Mouse (Mus musculus) forebrain, postnatal 0 days (tissue): ENCODE results near the gene Ttc30a1. TPM values are rescaled to one million over a fixed set of nuclear protein-coding genes. Genes with fewer than 3 reads are reported as not detected.

Experiments used
- ATAC-seq: fragments of 200-750 bp; cut with Nextera tagmentation; 2 replicates; pipeline ENCODE4 v1.8.0; 2017; ENCODE audit warnings: mild to moderate bottlenecking, moderate library complexity
- DNase-seq: peaks from one replicate; pipeline ENCODE4 v3.0.0-alpha.2; 2015
- H3K27ac ChIP-seq: fragments of 300-500 bp; sonication (generic); 2 replicates; pipeline ENCODE4 v1.5.1; 2014; ENCODE audit warnings: low read depth, mild to moderate bottlenecking, antibody characterized with exemption, low read length, moderate library complexity, mixed read lengths
- H3K27me3 ChIP-seq: fragments of 300-500 bp; sonication (generic); 2 replicates; pipeline ENCODE4 v1.6.1; 2014; ENCODE audit warnings: mild to moderate bottlenecking, low read length, mixed read lengths; ENCODE audit not compliant: insufficient read depth
- H3K36me3 ChIP-seq: fragments of 300-500 bp; sonication (generic); 2 replicates; pipeline ENCODE4 v1.6.1; 2014; ENCODE audit warnings: mild to moderate bottlenecking, moderate library complexity; ENCODE audit not compliant: insufficient read depth
- H3K4me1 ChIP-seq: fragments of 300-500 bp; sonication (generic); 2 replicates; pipeline ENCODE4 v1.6.1; 2014; ENCODE audit warnings: antibody characterized with exemption; ENCODE audit not compliant: insufficient read depth
- H3K4me2 ChIP-seq: fragments of 300-500 bp; sonication (generic); 2 replicates; pipeline ENCODE4 v1.6.1; 2014; ENCODE audit warnings: low read depth, mild to moderate bottlenecking, moderate library complexity
- H3K4me3 ChIP-seq: fragments of 300-500 bp; sonication (generic); 2 replicates; pipeline ENCODE4 v1.5.1; 2014; ENCODE audit warnings: low read depth, low read length, mixed read lengths
- H3K9ac ChIP-seq: fragments of 300-500 bp; sonication (generic); 2 replicates; pipeline ENCODE4 v1.6.1; 2014; ENCODE audit warnings: mild to moderate bottlenecking
- H3K9me3 ChIP-seq: fragments of 300-500 bp; sonication (generic); 2 replicates; pipeline ENCODE4 v1.6.1; 2016; ENCODE audit warnings: low read length
- CTCF ChIP-seq: sonication (generic); IDR thresholded peaks from 2 replicates; pipeline ENCODE4 v1.5.1; 2016; ENCODE audit warnings: antibody characterized with exemption, control low read depth, low read depth
- WGBS: fragments of 180-500 bp; shearing (Covaris S2); extraction: QIAGEN DNeasy Blood & Tissue Kit; methylation state at CpG from one replicate; pipeline ENCODE4 v1.1.7; 2014; 5-methylcytosine and 5-hydroxymethylcytosine counted together
- polyA plus RNA-seq: library from polyadenylated mRNA; unstranded; fragments of >200 nt; fragmentation: Nextera tagmentation; extraction: Ambion mirVana; gene quantifications from 2 replicates; pipeline ENCODE4 v1.2.1, GENCODE M21; 2015
- total RNA-seq: library from RNA; depleted of rRNA; stranded (reverse); fragments of >200 nt; gene quantifications from 2 replicates; pipeline ENCODE4 v1.2.3, GENCODE M21; 2014; rRNA removed

The Ttc30a1 gene
- total and polyA plus RNA-seq, 2 experiments from 2014 or later, result 4.8 to 10.9 TPM

- DNase-seq, result no peak
- no peaks in the 10 kb centered on the region for H3K27me3 ChIP-seq
- H3K36me3 ChIP-seq, result no peaks in the 10 kb centered on the region
- no peaks in the 10 kb centered on the region for H3K4me1 ChIP-seq
- H3K9ac ChIP-seq, result no peak overlapping the region
- no peak for ATAC-seq
- H3K9me3 ChIP-seq, result no peaks in the 10 kb centered on the region
- no peak overlapping the region for H3K27ac ChIP-seq
- H3K4me3 ChIP-seq, result no peak overlapping the region
- no peak for TF ChIP-seq CTCF
- H3K4me2 ChIP-seq, result no peak overlapping the region
- 43% methylated on average over 7 of the region's 7 CpGs for WGBS
Measured at GRCm38 (mm10) chr2:75933541-75933940, 48.2 kb downstream of the Ttc30a1 start.

- no peak for DNase-seq
- Histone ChIP-seq H3K36me3 (peaks cover 7% of the 10 kb centered on the region; the same call in 1 of the 2 replicates), H3K9ac (no peak overlapping the region), H3K4me1 (no peaks in the 10 kb centered on the region), H3K27ac (no peak overlapping the region), H3K27me3 (no peaks in the 10 kb centered on the region), H3K9me3 (no peaks in the 10 kb centered on the region), H3K4me3 (no peak overlapping the region), H3K4me2 (no peak overlapping the region)
- no peak for ATAC-seq
- no peak for TF ChIP-seq CTCF
- WGBS, result 90% methylated on average over 2 of the region's 2 CpGs
Measured at GRCm38 (mm10) chr2:75930941-75931340, 50.8 kb downstream of the Ttc30a1 start.

GRCm38 (mm10) chr2:75929786-75930444 lies 51.9 kb downstream of the Ttc30a1 start:
- Histone ChIP-seq H3K9me3 (no peaks in the 10 kb centered on the region), H3K9ac (no peak overlapping the region), H3K36me3 (peaks cover 7% of the 10 kb centered on the region; the same call in 1 of the 2 replicates), H3K27ac (no peak overlapping the region), H3K4me3 (no peak overlapping the region), H3K27me3 (no peaks in the 10 kb centered on the region), H3K4me1 (no peaks in the 10 kb centered on the region), H3K4me2 (no peak overlapping the region)
- DNase-seq, result no peak
- ATAC-seq, result no peak
- TF ChIP-seq CTCF, result no peak
- 88% methylated on average over 6 of the region's 6 CpGs for WGBS

GRCm38 (mm10) chr2:75929141-75929540 lies 52.6 kb downstream of the Ttc30a1 start:
- Histone ChIP-seq H3K4me3 (no peak overlapping the region), H3K4me1 (no peaks in the 10 kb centered on the region), H3K9ac (no peak overlapping the region), H3K27ac (0 out of 2 replicates have a peak overlapping the region, but pooled peaks have one; percentile 35), H3K9me3 (no peaks in the 10 kb centered on the region), H3K4me2 (no peak overlapping the region), H3K27me3 (no peaks in the 10 kb centered on the region), H3K36me3 (peaks cover 7% of the 10 kb centered on the region; the same call in 1 of the 2 replicates)
- 71% methylated on average over 2 of the region's 2 CpGs for WGBS
- ATAC-seq (peak; percentile 60), DNase-seq (peak; percentile 20)
- TF ChIP-seq CTCF, result no peak

Other genes with a start within 250 kb of the Ttc30a1 start
- gene Agps, start 149.8 kb downstream of the Ttc30a1 start, total RNA-seq, result 37.9 and 43.6 TPM in 2 replicates
- 6.4 and 12.6 TPM in 2 replicates for gene Agps, start 149.8 kb downstream of the Ttc30a1 start, polyA plus RNA-seq
- 27.2 and 27.4 TPM in 2 replicates for gene Ttc30b, start 43.4 kb downstream of the Ttc30a1 start, total RNA-seq
- gene Ttc30b, start 43.4 kb downstream of the Ttc30a1 start, polyA plus RNA-seq, result 17.8 and 20.6 TPM in 2 replicates
- 0.81 and 0.92 TPM in 2 replicates for gene Ttc30a2, start 3.8 kb downstream of the Ttc30a1 start, total RNA-seq
- 0.21 and 0.24 TPM in 2 replicates for gene Ttc30a2, start 3.8 kb downstream of the Ttc30a1 start, polyA plus RNA-seq